Mouse (Mus musculus) lung, postnatal 0 days (tissue): ENCODE data around the gene Wdr90.

Source experiments
- CTCF ChIP-seq: IDR thresholded peaks from 2 replicates; pipeline ENCODE4 v1.5.1; 2016; ENCODE audit warnings: antibody characterized with exemption, mild to moderate bottlenecking
- EP300 ChIP-seq: IDR thresholded peaks from 2 replicates; pipeline ENCODE4 v1.6.1; 2016; ENCODE audit warnings: antibody characterized with exemption, mild to moderate bottlenecking, control low read depth

DNA sequence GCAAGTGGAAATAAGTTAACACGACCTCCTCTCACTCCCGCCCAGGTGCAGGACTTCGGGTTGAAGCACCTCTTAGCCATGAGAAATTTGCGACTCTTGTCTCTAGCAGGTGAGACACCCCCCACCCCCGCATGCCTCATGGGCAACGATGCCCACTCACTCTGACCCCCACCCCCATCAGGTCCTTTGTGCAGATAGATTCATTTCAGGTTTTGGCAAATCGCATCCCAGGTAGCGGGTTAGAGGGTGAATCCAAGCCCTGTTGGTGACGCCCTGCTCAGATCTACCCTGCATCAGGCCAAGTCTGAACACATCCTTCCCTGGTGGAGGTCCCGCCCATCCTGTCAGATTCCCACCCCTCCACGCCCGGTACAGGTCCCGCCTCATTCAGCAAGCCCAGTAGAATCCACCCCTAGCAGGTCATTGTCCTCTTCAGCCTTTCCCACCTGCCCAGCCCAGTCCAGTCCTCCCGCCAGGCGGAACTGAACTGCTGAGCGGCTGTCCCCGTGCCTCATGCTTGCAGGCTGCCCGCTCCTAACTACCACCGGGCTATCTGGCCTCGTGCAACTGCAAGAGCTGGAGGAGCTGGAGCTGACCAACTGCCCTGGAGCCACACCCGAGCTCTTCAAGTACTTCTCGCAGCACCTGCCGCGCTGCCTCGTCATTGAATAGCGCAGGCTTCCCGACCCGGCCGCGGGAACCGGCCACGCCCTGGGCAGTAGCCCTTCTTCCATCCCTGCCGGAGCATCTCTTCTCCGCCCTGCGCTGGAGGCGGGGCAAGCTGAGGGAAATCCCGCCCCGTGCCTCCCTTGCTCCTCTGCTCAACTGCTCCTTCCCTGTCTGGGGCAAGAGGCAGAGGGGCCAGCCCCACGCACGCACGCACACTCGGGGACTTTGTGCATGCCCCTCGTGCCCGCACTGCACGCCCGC lies 42.2 kb downstream of the Wdr90 start:
- TF ChIP-seq CTCF: no peak
- no peak for TF ChIP-seq EP300
